Mouse (Mus musculus) gastrocnemius, postnatal 10 days (tissue): ENCODE data around the gene Acrv1. TPM values are rescaled to one million over a fixed set of nuclear protein-coding genes. Genes with fewer than 3 reads are reported as not detected.
"Not testable (repeated sequence)": the region's sequence is repeated elsewhere in the genome, so short reads cannot be mapped to it uniquely, and the experiment has no call there.

Source experiments
- DNase-seq: peaks from one replicate; pipeline ENCODE4 v3.0.0; 2021; ENCODE audit warnings: mixed read lengths
- long read RNA-seq, 2 experiments: library from polyadenylated mRNA; stranded (forward); transcript quantifications; one replicate each; pipeline ENCODE4 v2.0.0; 2021
- total RNA-seq, 2 experiments: library from RNA; stranded (reverse); gene quantifications; 2 replicates each; pipeline ENCODE4 v1.2.3; 2021

The Acrv1 gene
- not detected for total RNA-seq
- long read RNA-seq, experiment 1, result 0 reads
- long read RNA-seq, experiment 2, result 0 reads

DNA sequence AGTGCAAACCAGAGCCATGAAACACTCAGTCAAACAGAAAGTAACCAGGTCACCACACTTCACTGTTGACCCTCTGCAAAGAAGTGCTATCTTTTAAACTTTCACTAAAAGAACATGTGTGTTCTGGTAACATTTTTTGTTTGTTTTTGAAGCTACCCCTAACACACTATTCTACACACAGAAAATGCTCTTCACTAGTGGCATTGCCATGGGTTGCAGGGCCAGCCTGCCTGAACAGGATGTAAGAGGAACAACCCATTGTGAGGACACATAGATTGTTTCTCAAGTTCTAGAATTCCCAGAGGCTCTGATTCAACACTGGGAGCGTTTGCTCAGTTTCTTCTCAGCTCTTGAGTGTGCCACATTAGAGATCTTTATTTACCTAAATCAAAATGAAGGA, at the start of gene Acrv1:
Acrv1 (plus strand) TSS at position 301 of the 400 bp plus-strand sequence.
- no peak for DNase-seq

DNA sequence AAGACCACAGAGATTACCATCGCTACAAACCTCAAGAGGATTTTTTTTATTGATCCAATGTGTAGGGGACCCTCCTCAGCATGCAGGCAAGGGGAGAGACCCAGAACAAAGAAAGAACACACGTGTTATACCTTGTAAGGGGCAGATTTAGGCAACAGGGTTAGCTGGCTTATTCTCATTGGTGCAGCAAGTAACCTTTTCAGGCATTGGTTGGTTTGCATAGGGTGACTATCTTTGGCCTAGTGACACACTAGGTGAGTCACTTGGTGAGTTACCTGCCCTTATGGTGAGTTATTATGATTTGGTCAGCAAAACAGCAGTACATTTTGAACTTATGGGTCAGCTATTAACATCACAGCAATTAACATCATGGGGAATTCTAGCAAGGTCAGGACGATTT, 49.7 kb upstream of the Acrv1 start, which contains the start of gene A630095E13Rik:
A630095E13Rik (minus strand) TSS at position 101 of the 400 bp plus-strand sequence.
- not testable (repeated sequence) for DNase-seq

DNA sequence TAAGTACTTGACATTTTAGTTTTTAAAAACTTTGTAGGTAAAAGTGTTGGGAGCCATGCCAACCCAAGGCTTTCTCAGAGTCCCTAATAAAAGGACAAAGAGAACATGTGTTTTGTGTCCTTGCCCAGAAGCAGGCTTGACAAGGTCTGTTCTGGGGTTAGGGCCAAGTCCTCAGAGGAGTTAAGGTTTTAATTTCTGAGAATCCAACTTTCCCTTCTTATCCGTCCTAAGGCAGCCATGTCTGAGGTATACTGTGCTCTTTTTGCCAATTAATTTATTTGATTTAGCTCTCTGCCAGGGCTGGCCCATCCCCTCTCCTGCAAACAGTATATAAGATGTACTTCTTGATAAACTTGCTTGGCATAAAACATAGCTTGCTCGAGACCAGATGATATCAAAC, 11.6 kb upstream of the Acrv1 start:
- DNase-seq, result no peak

DNA sequence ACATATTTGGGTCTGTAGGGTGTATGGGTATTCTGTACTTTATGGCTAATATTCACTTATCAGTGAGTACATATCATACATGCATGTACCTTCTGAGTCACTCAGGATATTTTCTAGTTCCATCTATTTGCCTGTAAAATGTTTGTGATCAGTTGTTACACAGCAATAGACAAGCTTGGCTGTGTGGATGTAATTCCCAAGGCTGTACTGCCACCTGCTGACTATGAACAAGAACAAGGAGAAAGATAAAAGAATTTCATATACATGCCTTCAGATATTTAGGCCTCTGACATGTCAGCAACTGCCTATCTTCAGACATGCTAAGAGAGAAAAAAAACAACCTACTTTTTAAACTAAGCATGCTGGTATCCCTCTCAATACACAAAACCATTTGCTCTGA, 5.7 kb upstream of the Acrv1 start:
- DNase-seq, result no peak

DNA sequence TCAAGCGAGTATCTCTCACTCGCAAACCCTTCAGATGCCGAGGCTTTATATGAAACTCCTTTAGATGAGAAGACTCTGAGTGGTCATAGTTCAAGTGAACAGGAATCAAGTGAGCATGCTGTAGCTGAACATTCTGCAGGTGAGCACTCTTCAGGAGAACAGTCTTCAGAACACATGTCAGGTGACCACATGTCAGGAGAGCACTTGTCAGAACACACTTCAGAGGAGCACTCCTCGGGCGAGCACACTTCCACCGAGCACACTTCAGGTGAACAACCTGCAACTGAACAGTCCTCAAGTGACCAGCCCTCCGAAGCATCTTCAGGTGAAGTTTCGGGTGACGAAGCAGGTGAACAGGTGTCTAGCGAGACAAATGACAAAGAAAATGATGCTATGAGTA, 1.3 kb downstream of the Acrv1 start:
- DNase-seq, result no peak

DNA sequence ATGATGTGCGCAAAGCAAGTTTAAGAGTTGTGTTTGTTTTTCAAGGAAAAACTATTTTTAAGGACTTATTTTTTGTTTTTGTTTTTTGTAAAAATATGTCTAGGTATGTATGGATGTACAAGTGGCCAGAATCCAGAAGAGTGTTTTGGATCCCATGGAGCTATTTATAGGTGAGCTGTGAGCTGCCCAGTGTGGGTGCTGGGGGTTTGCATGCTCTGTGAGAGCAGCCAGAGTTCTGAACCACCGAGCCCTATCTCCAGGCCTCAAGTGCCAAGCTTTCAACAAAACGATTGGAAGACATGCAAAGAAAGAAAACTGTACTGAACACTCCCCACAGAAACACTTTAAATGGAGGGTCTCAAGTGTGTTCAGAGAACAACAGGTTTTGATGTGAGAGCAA, 12.9 kb downstream of the Acrv1 start:
- DNase-seq, result no peak

DNA sequence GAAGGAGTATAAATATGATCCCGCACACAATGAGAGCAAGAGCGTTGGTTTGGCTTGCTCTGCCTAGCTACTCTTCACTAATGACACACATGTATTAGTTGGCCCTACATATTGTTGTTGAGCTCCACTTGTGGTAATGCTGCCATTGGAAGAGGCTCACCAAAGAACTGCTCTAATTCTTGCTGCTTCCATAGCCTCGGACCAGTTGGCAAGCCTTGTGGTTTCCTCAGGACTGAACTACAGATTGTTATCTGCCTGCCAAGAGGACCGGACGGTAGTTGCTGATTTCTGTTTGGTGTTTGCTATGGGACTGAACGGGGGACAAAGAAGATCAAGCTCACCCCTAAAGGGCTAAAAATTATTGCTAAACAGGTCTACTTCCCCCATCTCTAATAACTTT, 14.3 kb downstream of the Acrv1 start:
- DNase-seq, result no peak

DNA sequence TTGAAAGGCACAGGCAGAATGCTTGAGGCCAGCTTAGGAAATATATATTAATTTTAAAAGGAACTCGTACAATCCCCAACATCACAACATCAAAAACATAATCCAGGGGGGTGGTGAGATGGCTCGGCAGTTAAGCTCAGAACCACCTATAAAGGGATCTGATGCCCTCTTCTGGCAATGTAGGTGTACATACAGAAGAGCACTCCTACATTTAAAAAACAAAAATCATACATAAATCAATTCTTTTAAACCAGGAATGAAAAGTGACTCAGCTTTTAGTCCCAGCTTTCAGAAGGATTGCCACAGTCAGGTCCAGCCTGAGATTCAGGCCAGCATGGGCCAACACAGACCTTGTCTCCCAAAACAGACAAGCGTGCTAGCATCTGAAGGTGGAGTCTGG, 23.6 kb downstream of the Acrv1 start:
- no peak for DNase-seq

DNA sequence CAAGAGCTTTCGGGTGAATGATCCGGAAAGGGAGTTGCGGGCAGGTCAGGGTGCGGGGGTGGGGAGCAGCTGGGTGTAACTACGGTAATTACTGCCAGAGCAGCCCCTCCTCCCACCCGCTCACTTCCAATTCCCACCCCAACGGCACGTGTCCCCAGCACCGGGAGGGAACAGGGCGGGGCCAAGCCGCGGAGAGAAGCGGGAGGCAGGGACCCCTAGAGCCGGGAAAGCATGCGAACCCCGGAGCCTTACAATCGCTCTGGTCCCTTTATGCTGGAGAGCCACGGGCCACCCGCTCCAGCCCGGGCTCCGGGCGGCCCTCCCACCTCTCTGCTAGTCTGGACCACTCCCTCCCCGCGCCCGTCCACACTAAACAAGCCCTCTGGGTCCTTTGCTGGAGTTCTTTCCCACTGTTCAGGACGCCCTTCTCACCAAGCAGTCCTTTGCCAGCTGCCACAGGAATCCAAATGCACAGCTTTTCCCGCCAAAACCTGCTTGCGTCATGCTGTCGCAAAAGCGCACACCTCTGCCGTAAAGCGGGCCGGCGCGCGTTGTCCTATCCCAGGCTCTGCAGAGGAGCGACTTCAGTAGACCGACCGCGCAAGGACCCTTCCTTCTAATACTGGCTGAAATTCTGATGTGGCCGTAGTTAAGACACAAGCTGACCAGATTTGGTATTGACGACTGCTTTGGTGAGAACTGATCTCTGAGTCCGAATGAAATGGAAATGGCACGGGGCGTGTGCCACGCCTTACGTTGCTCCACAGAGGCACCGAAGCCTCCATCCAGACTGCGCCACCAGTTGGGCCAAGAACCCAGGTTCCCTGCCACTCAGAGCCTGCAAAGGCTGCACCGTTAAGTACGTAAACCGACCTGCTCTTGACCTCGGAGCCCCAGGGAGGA, 33.4 kb downstream of the Acrv1 start:
- DNase-seq, result peak; percentile 83

DNA sequence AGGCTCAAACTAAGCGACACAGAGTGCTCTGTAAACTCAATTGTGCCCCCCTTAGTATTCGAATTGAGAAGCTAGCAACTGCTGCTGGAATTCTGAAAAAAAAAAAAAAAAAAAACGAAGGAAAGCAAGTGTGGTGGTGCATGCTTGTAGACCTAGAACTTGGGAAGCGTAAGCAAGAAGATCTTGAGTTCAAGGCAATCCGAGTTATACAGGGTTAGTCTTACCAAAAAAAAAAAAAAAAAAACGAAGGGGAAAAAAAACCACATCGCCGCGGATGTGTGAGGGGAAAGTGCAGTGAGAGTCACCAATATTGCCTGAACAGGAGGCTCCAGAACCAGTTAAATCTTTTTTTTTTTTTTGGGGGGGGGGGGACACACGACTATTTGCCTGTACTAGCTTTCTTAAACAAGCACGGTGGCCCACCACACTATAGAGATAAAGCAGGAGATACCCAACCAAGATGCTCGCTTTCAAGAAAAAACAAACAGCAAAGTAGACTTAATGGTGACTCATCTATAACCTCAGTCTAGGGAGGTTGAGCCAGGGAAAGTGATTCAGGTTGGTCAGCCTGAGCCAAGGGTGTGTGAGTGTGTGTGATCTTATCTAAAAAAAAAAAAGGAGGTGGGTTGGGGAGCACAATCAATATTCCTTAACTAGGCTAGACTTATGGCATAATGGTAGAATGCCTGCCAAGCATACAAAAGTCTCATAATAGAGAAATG, 34.2 kb downstream of the Acrv1 start, which contains the start of gene Chek1:
Chek1 (minus strand) TSS at position 32 of the 722 bp plus-strand sequence.
- DNase-seq, result no peak

Other genes with a start within 250 kb of the Acrv1 start
- not detected for gene Gm9513, start 217.6 kb upstream of the Acrv1 start, total RNA-seq
- gene Gm5615, start 151.3 kb upstream of the Acrv1 start, total RNA-seq, result not detected
- not detected for gene Gm17689, start 110.6 kb upstream of the Acrv1 start, total RNA-seq
- gene A630095E13Rik, start 49.8 kb upstream of the Acrv1 start, total RNA-seq, result not detected
- 1 to 10 TPM; 3.2 to 4.7 TPM for gene Chek1, start 33.8 kb downstream of the Acrv1 start, total RNA-seq
- 10 to 100 TPM; 77.5 to 91.3 TPM for gene Stt3a, start 74.5 kb downstream of the Acrv1 start, total RNA-seq
- gene Ei24, start 104.2 kb downstream of the Acrv1 start, total RNA-seq, result 10 to 100 TPM; 46.6 to 56.8 TPM
- gene Fez1, start 128.6 kb downstream of the Acrv1 start, total RNA-seq, result 1 to 10 TPM; 4.4 to 6.5 TPM